Mouse (Mus musculus) heart, embryonic 15.5 days (tissue): ENCODE measurements around the gene Opa3. TPM values are rescaled to one million over a fixed set of nuclear protein-coding genes. Genes with fewer than 3 reads are reported as not detected.

Experiments
- ATAC-seq: fragments of 200-750 bp; cut with Nextera tagmentation; replicated peaks from 2 replicates; pipeline ENCODE4 v1.8.0; 2017; ENCODE audit warnings: low read depth, moderate TSS enrichment; ENCODE audit not compliant: insufficient number of reproducible peaks, insufficient read depth, low FRiP score
- H3K27ac ChIP-seq: fragments of 300-500 bp; sonication (generic); 2 replicates; pipeline ENCODE4 v1.5.1; 2015; ENCODE audit warnings: mild to moderate bottlenecking, inconsistent platforms
- H3K27me3 ChIP-seq: fragments of 300-500 bp; sonication (generic); 2 replicates; pipeline ENCODE4 v1.6.1; 2015; ENCODE audit warnings: inconsistent platforms
- H3K36me3 ChIP-seq: fragments of 300-500 bp; sonication (generic); 2 replicates; pipeline ENCODE4 v1.6.1; 2015; ENCODE audit warnings: mild to moderate bottlenecking, inconsistent platforms
- H3K4me1 ChIP-seq: fragments of 300-500 bp; sonication (generic); replicated peaks from 2 replicates; pipeline ENCODE4 v1.6.1; 2015; ENCODE audit warnings: inconsistent platforms
- H3K4me2 ChIP-seq: fragments of 300-500 bp; sonication (generic); 2 replicates; pipeline ENCODE4 v1.6.1; 2015; ENCODE audit warnings: inconsistent platforms, mild to moderate bottlenecking, moderate library complexity
- H3K4me3 ChIP-seq: fragments of 300-500 bp; sonication (generic); 2 replicates; pipeline ENCODE4 v1.5.1; 2015; ENCODE audit warnings: mild to moderate bottlenecking, inconsistent platforms
- H3K9ac ChIP-seq: fragments of 300-500 bp; sonication (generic); 2 replicates; pipeline ENCODE4 v1.6.1; 2015; ENCODE audit warnings: mild to moderate bottlenecking, inconsistent platforms
- H3K9me3 ChIP-seq: fragments of 300-500 bp; sonication (generic); replicated peaks from 2 replicates; pipeline ENCODE4 v1.6.1; 2016; ENCODE audit warnings: inconsistent platforms
- WGBS: fragments of 180-500 bp; shearing (Covaris S2); methylation state at CpG from one replicate; pipeline ENCODE4 v1.1.7; 2015; ENCODE audit warnings: mixed read lengths; 5-methylcytosine and 5-hydroxymethylcytosine counted together
- polyA plus RNA-seq: library from polyadenylated mRNA; unstranded; fragments of >200 nt; fragmentation: Nextera tagmentation; extraction: Ambion mirVana; gene quantifications from 2 replicates; pipeline ENCODE4 v1.2.1, GENCODE M21; 2015

Opa3 gene
- polyA plus RNA-seq, 1 experiment from 2014 or later: 33.8 TPM

DNA sequence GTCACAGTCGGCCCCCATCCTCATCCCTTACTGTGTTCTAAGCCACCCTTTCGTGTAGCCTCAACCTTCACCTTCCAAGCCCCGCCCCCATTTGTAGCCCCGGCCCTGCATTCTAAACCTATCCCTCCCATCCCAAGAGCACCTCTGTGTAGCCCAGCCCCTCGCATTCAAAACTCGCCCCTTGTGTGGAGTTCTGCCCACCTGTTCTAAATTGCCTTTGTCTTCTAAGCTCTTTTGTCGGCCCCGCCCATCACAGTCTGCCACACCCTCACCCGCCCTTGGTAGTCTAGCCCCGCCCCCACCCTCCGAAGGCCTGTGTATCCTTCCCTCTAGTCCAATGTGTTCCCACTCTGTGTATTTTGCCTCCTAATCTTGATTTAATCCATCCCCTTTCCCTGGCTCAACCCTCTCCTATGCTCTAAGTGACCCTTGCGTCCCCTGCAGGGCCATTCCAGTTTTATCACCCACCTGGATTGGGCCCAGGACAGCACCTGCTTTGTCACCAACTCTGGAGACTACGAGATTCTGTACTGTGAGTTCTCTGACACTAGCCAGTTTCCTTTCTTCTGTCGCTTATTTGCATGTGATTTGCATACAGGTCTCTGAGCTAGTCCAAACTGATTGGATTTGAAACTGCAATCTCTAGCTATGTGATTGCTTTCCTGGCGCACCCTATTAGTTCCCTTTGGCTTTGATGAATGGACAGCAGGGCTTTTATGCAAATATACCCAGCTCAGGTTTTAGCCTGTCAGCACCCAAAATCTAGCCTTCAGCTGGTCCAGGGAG lies 25.9 kb upstream of the Opa3 start:
- no peak overlapping the region for H3K4me3 ChIP-seq
- no peak overlapping the region for H3K4me2 ChIP-seq
- H3K9ac ChIP-seq: no peak overlapping the region
- ATAC-seq: no peak
- no peaks in the 10 kb centered on the region for H3K4me1 ChIP-seq
- H3K27ac ChIP-seq: no peak overlapping the region
- no peaks in the 10 kb centered on the region for H3K27me3 ChIP-seq
- H3K9me3 ChIP-seq: no peaks in the 10 kb centered on the region
- peaks cover 53% of the 10 kb centered on the region for H3K36me3 ChIP-seq
- 66% methylated on average over 15 of the region's 15 CpGs for WGBS

GRCm38 (mm10) chr7:19208201-19208910 lies 19.8 kb upstream of the Opa3 start:
- peaks cover 17% of the 10 kb centered on the region for H3K4me1 ChIP-seq
- 78% methylated on average over 13 of the region's 13 CpGs for WGBS
- no peak for ATAC-seq

GRCm38 (mm10) chr7:19208944-19209472 lies 19.1 kb upstream of the Opa3 start:
- no peak for ATAC-seq
- 51% methylated on average over 7 of the region's 7 CpGs for WGBS

More at GRCm38 (mm10) chr7:19208201-19208910, 19.8 kb upstream of the Opa3 start:
- H3K9ac ChIP-seq: no peak overlapping the region
- peaks cover 9% of the 10 kb centered on the region; the same call in 1 of the 2 replicates for H3K27me3 ChIP-seq
- H3K27ac ChIP-seq: no peak overlapping the region
- H3K9me3 ChIP-seq: no peaks in the 10 kb centered on the region
- H3K36me3 ChIP-seq: peaks cover 24% of the 10 kb centered on the region
- H3K4me3 ChIP-seq: no peak overlapping the region
- no peak overlapping the region for H3K4me2 ChIP-seq

DNA sequence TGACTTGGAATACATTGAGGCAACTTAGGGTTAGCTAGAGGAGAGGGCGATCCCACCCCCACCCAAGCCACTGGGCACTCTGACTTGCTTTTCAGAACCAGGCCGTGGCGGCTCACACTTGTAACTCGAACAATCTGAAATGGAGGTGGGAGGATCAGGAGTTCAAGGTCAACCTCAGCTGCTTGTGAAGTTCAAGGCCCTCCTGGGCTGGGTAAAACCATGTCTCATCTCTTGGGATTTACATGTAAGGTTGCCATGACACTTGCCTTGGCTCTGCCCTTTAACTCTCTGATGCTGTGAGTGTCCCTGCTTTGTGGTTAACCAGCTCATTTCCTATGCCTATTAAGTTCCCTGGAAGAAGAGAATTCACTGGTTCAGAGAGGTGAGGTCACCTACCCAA lies 18.6 kb upstream of the Opa3 start:
- Histone ChIP-seq H3K36me3 (peaks cover 14% of the 10 kb centered on the region), H3K4me1 (peaks cover 24% of the 10 kb centered on the region), H3K9me3 (no peaks in the 10 kb centered on the region), H3K4me2 (no peak overlapping the region), H3K27ac (no peak overlapping the region), H3K9ac (no peak overlapping the region), H3K4me3 (no peak overlapping the region), H3K27me3 (peaks cover 9% of the 10 kb centered on the region; the same call in 1 of the 2 replicates)
- ATAC-seq: no peak
- 72% methylated on average over 4 of the region's 4 CpGs for WGBS

More at GRCm38 (mm10) chr7:19208944-19209472, 19.1 kb upstream of the Opa3 start:
- peaks cover 20% of the 10 kb centered on the region for H3K4me1 ChIP-seq
- H3K9ac ChIP-seq: no peak overlapping the region
- no peak overlapping the region for H3K4me2 ChIP-seq
- H3K27ac ChIP-seq: no peak overlapping the region
- H3K9me3 ChIP-seq: no peaks in the 10 kb centered on the region
- H3K36me3 ChIP-seq: peaks cover 19% of the 10 kb centered on the region
- H3K4me3 ChIP-seq: no peak overlapping the region
- H3K27me3 ChIP-seq: peaks cover 9% of the 10 kb centered on the region; the same call in 1 of the 2 replicates

GRCm38 (mm10) chr7:19210010-19210409 lies 18.1 kb upstream of the Opa3 start:
- Histone ChIP-seq H3K4me2 (no peak overlapping the region), H3K27ac (no peak overlapping the region), H3K4me3 (no peak overlapping the region), H3K27me3 (peaks cover 9% of the 10 kb centered on the region; the same call in 1 of the 2 replicates), H3K9ac (no peak overlapping the region), H3K4me1 (peaks cover 24% of the 10 kb centered on the region), H3K36me3 (peaks cover 10% of the 10 kb centered on the region; the same call in 1 of the 2 replicates), H3K9me3 (no peaks in the 10 kb centered on the region)
- ATAC-seq: no peak
- 90% methylated on average over 5 of the region's 5 CpGs for WGBS

- Histone ChIP-seq H3K9me3 (no peaks in the 10 kb centered on the region), H3K4me2 (no peak overlapping the region), H3K4me1 (peaks cover 24% of the 10 kb centered on the region), H3K27me3 (peaks cover 9% of the 10 kb centered on the region), H3K27ac (no peak overlapping the region), H3K9ac (no peak overlapping the region), H3K4me3 (no peak overlapping the region), H3K36me3 (no peaks in the 10 kb centered on the region)
- WGBS: 57% methylated on average over 5 of the region's 5 CpGs
- no peak for ATAC-seq
Measured at GRCm38 (mm10) chr7:19211041-19211675, 17.0 kb upstream of the Opa3 start.

DNA sequence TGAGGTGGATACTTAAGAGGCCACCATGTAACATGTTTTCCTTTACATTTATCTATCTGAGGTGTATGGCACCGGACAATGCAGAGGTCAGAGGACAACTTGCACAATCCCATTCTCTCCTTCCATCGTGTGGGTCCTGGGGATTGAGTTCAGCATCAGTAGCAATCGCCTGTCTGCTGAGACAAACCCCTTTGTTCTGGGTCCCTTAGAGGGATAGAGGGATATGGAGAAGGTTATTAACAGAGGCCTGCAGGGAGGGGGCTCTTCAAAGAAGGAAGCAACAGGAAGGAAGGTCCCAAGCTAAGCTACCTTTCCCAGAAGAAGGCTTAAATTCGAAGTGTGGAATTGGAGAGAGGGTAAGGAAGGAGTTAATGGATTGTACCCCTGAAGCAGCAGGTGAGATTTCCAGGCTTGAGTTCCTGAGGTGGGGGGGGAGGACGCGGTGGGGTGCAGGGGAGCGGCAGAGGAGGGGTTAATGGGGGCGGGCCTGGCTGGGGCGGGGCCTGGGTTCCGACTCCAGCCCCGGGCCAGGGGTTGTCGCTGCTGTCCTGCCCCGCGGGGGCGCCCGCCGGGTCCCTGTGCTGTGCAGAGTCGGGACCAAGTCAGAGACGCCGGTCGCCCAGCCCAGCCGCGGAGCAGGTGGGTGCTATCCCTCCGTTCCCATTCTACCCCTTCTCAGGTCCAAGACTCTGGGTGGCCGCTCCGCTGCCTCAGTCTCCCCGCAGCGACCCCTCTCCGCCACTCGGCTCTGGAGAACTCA lies 16.0 kb upstream of the Opa3 start, which contains the start of gene Gpr4:
Gene Gpr4, plus strand, starts transcription at position 543 of the 760 bp plus-strand sequence.
- Histone ChIP-seq H3K4me3 (peak within 1 kb of the TSS; percentile 55), H3K27me3 (peaks cover 9% of the 10 kb centered on the region), H3K4me2 (peak within 1 kb of the TSS; percentile 86), H3K4me1 (peaks cover 24% of the 10 kb centered on the region), H3K27ac (0 out of 2 replicates have a peak within 1 kb of the TSS, but pooled peaks have one; percentile 7), H3K9me3 (no peaks in the 10 kb centered on the region), H3K36me3 (no peaks in the 10 kb centered on the region), H3K9ac (peak within 1 kb of the TSS; percentile 59)
- 2% methylated on average over 30 of the region's 30 CpGs for WGBS
- ATAC-seq: peak; percentile 67; the same call in 1 of the 2 replicates

- H3K9ac ChIP-seq: no peak overlapping the region
- H3K4me3 ChIP-seq: peak overlapping the region; percentile 55
- peak overlapping the region; percentile 86 for H3K4me2 ChIP-seq
Measured at GRCm38 (mm10) chr7:19213385-19213784, 14.7 kb upstream of the Opa3 start.

DNA sequence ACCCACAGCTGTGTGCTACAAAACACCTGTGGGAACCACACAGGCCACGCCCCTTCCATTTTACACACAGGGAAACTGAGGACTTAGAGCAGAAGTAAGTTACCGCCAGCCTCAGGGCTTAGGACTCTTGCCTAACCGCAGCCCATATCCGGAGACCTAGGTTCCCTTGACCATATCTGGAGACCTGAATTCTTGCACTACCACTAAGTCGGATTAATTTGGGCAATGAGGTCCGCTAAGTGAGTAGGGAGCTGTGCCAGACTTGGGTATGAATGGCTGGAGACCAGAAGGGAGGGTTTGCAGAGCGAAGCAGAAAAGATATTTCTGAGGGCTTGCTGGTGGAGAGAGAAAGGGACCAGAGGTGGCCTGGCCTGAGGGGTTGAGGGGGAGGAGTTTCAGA lies 13.8 kb upstream of the Opa3 start:
- peaks cover 9% of the 10 kb centered on the region for H3K27me3 ChIP-seq
- H3K27ac ChIP-seq: no peak overlapping the region
- 49% methylated on average over 7 of the region's 7 CpGs for WGBS
- H3K9me3 ChIP-seq: no peaks in the 10 kb centered on the region
- H3K36me3 ChIP-seq: no peaks in the 10 kb centered on the region
- H3K4me3 ChIP-seq: no peak overlapping the region
- 0 out of 2 replicates have a peak overlapping the region, but pooled peaks have one; percentile 86 for H3K4me2 ChIP-seq
- H3K4me1 ChIP-seq: peaks cover 24% of the 10 kb centered on the region
- no peak overlapping the region for H3K9ac ChIP-seq
- ATAC-seq: no peak

More at GRCm38 (mm10) chr7:19213385-19213784, 14.7 kb upstream of the Opa3 start:
- peaks cover 9% of the 10 kb centered on the region for H3K27me3 ChIP-seq
- ATAC-seq: no peak
- no peaks in the 10 kb centered on the region for H3K36me3 ChIP-seq
- H3K9me3 ChIP-seq: no peaks in the 10 kb centered on the region
- WGBS: 50% methylated on average over 2 of the region's 2 CpGs
- H3K4me1 ChIP-seq: peaks cover 24% of the 10 kb centered on the region
- H3K27ac ChIP-seq: no peak overlapping the region

DNA sequence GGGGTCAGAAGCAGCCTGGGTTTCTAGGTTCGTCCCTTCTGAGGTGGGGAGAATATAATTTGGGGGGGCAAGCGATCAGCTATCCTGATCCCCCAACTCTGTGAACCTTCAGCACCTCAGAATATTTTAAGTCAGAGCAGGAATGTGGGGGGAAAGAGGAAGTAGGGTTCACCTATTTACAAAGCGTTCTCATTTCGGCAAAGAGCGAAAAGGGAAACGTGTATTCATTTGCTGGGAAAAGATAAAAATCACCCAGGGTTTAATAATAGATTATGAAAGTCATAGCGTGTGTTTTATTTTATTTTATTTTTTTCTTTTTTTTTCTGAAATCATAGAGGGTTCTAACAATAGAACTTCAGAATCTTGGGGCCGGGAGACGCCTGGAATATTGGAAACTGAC lies 13.2 kb upstream of the Opa3 start:
- Histone ChIP-seq H3K4me2 (no peak overlapping the region), H3K27ac (no peak overlapping the region), H3K9ac (no peak overlapping the region), H3K9me3 (no peaks in the 10 kb centered on the region), H3K4me1 (peaks cover 24% of the 10 kb centered on the region), H3K27me3 (peaks cover 9% of the 10 kb centered on the region), H3K36me3 (no peaks in the 10 kb centered on the region), H3K4me3 (no peak overlapping the region)
- WGBS: 59% methylated on average over 9 of the region's 9 CpGs
- ATAC-seq: no peak
